Mouse (Mus musculus) ES-E14 (cell line): Measurements from ENCODE around the gene Ank2.

Experiments
- CHD2 ChIP-seq: IDR thresholded peaks from 2 replicates; pipeline ENCODE4 v1.6.1; 2014; ENCODE audit warnings: mild to moderate bottlenecking, low read depth, low read length, inconsistent platforms
- HCFC1 ChIP-seq: IDR thresholded peaks from 2 replicates; pipeline ENCODE4 v1.6.1; 2012; ENCODE audit warnings: low read length, inconsistent platforms, borderline replicate concordance; ENCODE audit not compliant: insufficient read depth
- MAFK ChIP-seq: IDR thresholded peaks from 2 replicates; pipeline ENCODE4 v1.6.1; 2014; ENCODE audit warnings: mild to moderate bottlenecking, low read depth, low read length, inconsistent platforms; ENCODE audit not compliant: insufficient read depth
- ZC3H11A ChIP-seq: IDR thresholded peaks from 2 replicates; pipeline ENCODE4 v1.6.1; 2012; ENCODE audit warnings: low read depth, mild to moderate bottlenecking, inconsistent platforms, low read length, borderline replicate concordance
- ZNF384 ChIP-seq: IDR thresholded peaks from 2 replicates; pipeline ENCODE4 v1.6.1; 2012; ENCODE audit warnings: low read depth, low read length, inconsistent platforms

DNA sequence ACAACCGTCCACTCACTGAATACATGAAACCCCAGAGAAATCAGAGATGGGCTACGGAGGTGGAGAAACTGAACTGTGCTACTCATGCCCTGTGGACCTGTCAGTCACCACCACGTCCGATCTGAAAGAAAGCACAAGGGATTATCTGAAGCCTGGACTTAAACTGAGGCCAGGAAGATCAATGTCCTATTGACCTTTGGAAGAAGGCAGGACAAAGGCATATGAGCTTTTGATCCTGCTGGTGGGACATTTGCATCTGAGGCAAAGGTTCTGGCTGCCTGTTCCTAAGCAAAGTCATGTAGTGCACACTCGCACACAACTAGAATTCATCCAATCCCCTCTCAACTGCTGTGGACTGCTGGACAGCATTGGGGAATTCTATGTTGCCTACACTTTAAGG, 558.7 kb downstream of the Ank2 start:
- TF ChIP-seq HCFC1: no peak
- TF ChIP-seq ZC3H11A: no peak
- no peak for TF ChIP-seq CHD2
- TF ChIP-seq ZNF384: no peak
- no peak for TF ChIP-seq MAFK
